In the genomic region with DNA sequence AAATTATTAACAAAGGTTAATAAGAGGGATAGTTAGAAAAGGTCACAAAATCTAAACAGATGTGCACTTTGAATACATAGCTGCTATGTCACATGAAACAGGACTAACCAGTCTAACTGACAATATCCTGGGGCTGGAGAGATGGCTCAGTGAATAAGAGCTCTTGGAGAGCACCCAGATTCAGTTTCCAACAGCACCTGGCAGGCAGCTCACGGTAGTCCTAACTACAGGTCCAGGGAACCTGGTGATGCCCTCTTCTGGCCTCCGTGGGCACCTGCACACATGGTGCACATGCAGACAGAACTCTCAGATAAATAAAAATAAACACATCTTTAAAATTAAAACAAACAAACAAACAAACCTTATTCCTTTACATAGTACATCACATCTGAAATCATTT, we compare ENCODE assay signal across 14 mouse cellular contexts. TPM values are rescaled to one million over a fixed set of nuclear protein-coding genes. Genes with fewer than 3 reads are reported as not detected.
DNase-seq lines count a peak whose midpoint lies in the region; ATAC-seq and TF ChIP-seq lines count a peak whose summit lies in the region.
"Had no signal": no experiment of that assay in that cellular context is flagged by ENCODE, and none has a peak within 500 bp of the region (broad histone marks: within the 10 kb centered on the region; RNA-seq: fewer than 3 reads in every experiment).

No protein-coding gene starts in this region.

- no peaks in the 10 kb centered on the region for H3K27me3 ChIP-seq in hindbrain, postnatal 0 days (ENCODE audit: insufficient read depth, low read length)
- H3K27me3 ChIP-seq in hindbrain, embryonic 14.5 days (ENCODE audit: control insufficient read depth, insufficient read depth, low read length) = no peaks in the 10 kb centered on the region
- H3K27me3 ChIP-seq: hindbrain, embryonic 12.5 days; midbrain, embryonic 12.5 days had no signal

- H3K36me3 ChIP-seq in hindbrain, postnatal 0 days (ENCODE audit: insufficient read depth, low read length) = 0 out of 2 replicates have a peak, but pooled peaks cover 4% of the 10 kb centered on the region
- H3K36me3 ChIP-seq in hindbrain, embryonic 14.5 days (replicated peaks; ENCODE audit: control insufficient read depth, insufficient read depth) = peaks cover 11% of the 10 kb centered on the region

- H3K9ac ChIP-seq in hindbrain, postnatal 0 days (replicated peaks; ENCODE audit: low read length) = no peak overlapping the region
- H3K9ac ChIP-seq in hindbrain, embryonic 14.5 days = no peak overlapping the region
- H3K9ac ChIP-seq: hindbrain, embryonic 12.5 days; midbrain, embryonic 12.5 days had no signal

- no peaks in the 10 kb centered on the region for H3K9me3 ChIP-seq in hindbrain, postnatal 0 days (ENCODE audit: low read length)
- no peaks in the 10 kb centered on the region for H3K9me3 ChIP-seq in hindbrain, embryonic 14.5 days (ENCODE audit: control insufficient read depth, low read length)
- H3K9me3 ChIP-seq: forebrain, embryonic 10.5 days; hindbrain, embryonic 12.5 days; midbrain, embryonic 12.5 days had no signal

- no peak overlapping the region for H3K4me2 ChIP-seq in hindbrain, postnatal 0 days (ENCODE audit: low read depth, low read length)
- no peak overlapping the region for H3K4me2 ChIP-seq in hindbrain, embryonic 14.5 days (replicated peaks)
- H3K4me2 ChIP-seq: hindbrain, embryonic 12.5 days; midbrain, embryonic 12.5 days had no signal

- DNase-seq in hindbrain, postnatal 0 days (ENCODE audit: low spot score) = no peak
- DNase-seq in hindbrain, embryonic 14.5 days (ENCODE audit: low spot score) = no peak
- DNase-seq in thymus, postnatal 4 days = peak; percentile 30
- no peak for DNase-seq in thymus, postnatal 25 days
- DNase-seq in brain, adult 2 months (ENCODE audit: low read depth, low spot score) = peak; percentile 58
- no peak for DNase-seq in ovary, postnatal 14 days (ENCODE audit: low spot score)
- DNase-seq in layer of hippocampus, postnatal 36 days = no peak
- no peak for DNase-seq in right cerebral cortex, adult 2 months (ENCODE audit: low spot score in 2 of 2)
- DNase-seq: gastrocnemius, postnatal 10 days; lung, adult 18-20 months; thymus, adult 18-20 months had no signal

- 74% methylated on average over 2 of the region's 2 CpGs for WGBS in hindbrain, postnatal 0 days
- WGBS in hindbrain, embryonic 14.5 days = 88% methylated on average over 2 of the region's 2 CpGs

- no peak overlapping the region for H3K27ac ChIP-seq in hindbrain, postnatal 0 days
- H3K27ac ChIP-seq in hindbrain, embryonic 14.5 days = no peak overlapping the region
- H3K27ac ChIP-seq: forebrain, embryonic 10.5 days; hindbrain, embryonic 12.5 days; midbrain, embryonic 12.5 days had no signal

- ATAC-seq in hindbrain, postnatal 0 days = no peak
- no peak for ATAC-seq in hindbrain, embryonic 14.5 days (ENCODE audit: low FRiP score)

- TF ChIP-seq CTCF in hindbrain, postnatal 0 days (IDR thresholded peaks at IDR 0.05; ENCODE audit: low read depth) = peak; percentile 26; the same call in 1 of the 2 replicates

- no peak overlapping the region for H3K4me3 ChIP-seq in hindbrain, postnatal 0 days (ENCODE audit: low read length)
- no peak overlapping the region for H3K4me3 ChIP-seq in hindbrain, embryonic 14.5 days (replicated peaks; ENCODE audit: low read length)
- H3K4me3 ChIP-seq: forebrain, embryonic 10.5 days; hindbrain, embryonic 12.5 days; midbrain, embryonic 12.5 days had no signal

- H3K4me1 ChIP-seq in hindbrain, postnatal 0 days (ENCODE audit: insufficient read depth, low read length) = peaks cover 6% of the 10 kb centered on the region
- H3K4me1 ChIP-seq in hindbrain, embryonic 14.5 days (replicated peaks; ENCODE audit: control insufficient read depth, insufficient read depth, low read length) = peaks cover 16% of the 10 kb centered on the region

RNA-seq across cellular contexts. Expression of gene Hectd1, which starts 4.0 kb away (rescaled TPM):
- 67.1 and 68.5 TPM in 2 replicates for total RNA-seq in hindbrain, postnatal 0 days (2014; rRNA removed)
- 28.0 and 28.4 TPM in 2 replicates for polyA plus RNA-seq in hindbrain, postnatal 0 days (2015; fragmentation: Nextera tagmentation; extraction: Ambion mirVana)
- polyA plus RNA-seq in hindbrain, embryonic 14.5 days (2014; fragmentation: Nextera tagmentation; extraction: Ambion mirVana) = 42.9 and 44.3 TPM in 2 replicates
- total RNA-seq in layer of hippocampus, postnatal 36 days (2021) = 10 to 100 TPM; 84.0 to 85.7 TPM

Comparison
In these comparisons a context has a peak if more than half of its experiments do, and no peak if none do; other contexts are left out.
1. DNase-seq: peak in thymus, postnatal 4 days (single experiment) and brain, adult 2 months (single experiment); none in hindbrain, postnatal 0 days (single experiment), hindbrain, embryonic 14.5 days (single experiment), thymus, postnatal 25 days (single experiment), ovary, postnatal 14 days (single experiment), layer of hippocampus, postnatal 36 days (0 of 2) and right cerebral cortex, adult 2 months (0 of 2).